Mouse (Mus musculus) liver, adult 10 weeks (tissue): ENCODE results near the gene Oscar. TPM values are rescaled to one million over a fixed set of nuclear protein-coding genes. Genes with fewer than 3 reads are reported as not detected.

Source experiments
- polyA plus RNA-seq: library from polyadenylated mRNA; stranded (reverse); fragments of 350-450 nt; fragmentation: Illumina TruSeq; extraction: RNeasy Lipid Tissue Mini Kit (QIAGEN cat#74804); gene quantifications from one replicate; pipeline ENCODE4 v1.2.3, GENCODE M21; 2014; ENCODE audit warnings: low read depth, low replicate concordance

Gene Oscar
- polyA plus RNA-seq: not detected

DNA sequence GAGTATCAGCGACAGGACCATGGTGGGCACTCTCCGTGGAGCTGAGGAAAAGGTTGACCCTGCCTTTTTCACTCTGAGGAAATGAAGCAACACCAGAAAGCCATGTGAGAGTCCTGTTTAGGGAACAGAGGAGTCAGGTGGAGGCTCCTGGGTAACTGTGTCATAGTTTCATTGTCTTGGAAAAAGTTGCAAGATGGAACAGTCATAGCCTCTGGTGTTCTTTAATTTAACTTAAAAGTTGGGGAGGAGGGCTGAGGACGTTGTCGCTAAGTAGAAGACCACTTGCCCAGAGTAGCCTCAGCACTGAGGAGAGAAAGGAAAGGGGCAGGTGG is at the start of gene Oscar:
Oscar (minus strand) TSS at position 101 of the 332 bp plus-strand sequence.

DNA sequence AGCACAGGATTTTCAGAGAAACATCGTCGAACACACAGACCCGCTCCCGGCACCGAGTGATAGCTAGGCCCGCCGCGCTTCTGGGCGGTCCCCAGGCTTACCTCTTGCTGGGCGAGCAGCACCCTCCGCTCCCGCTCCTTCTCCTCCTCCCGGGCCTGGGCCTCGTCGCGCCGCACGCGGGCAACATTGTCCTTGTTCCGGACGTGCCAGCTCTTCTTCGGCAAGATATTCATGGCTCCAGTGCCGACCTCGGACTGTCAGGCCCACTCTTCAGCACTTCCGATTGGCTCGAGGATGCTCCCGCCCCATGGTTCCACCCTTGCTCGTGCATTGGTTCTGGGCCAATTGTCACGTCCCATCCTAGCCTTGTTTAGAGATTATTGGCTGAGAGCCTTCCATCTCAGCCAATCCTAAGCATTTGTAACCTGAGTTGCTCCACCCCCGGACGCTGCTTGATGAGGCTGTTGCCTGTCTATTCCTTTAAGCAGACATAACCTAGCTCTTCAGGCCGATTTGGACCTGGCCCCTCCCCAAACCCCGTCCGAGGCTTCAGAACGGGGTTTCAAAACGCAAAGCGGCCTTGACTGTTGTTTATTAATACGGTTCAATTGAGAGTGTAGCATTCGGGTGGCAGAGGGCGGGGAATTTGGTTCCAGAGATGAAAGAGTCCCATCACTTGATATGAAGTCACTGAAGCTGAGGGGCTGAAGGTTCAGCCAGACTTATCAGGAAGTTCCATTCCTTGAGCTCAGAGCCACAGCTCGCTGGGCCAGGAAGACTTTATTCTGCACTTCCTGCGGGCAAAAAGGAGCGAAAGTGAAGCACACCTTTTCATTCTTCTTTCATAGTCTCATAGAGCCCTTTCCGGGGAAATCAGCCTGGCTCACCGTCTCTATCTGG is 49.5 kb upstream of the Oscar start, which contains the start of gene Leng1:
Leng1 (minus strand) TSS at position 626 of the 900 bp plus-strand sequence.

DNA sequence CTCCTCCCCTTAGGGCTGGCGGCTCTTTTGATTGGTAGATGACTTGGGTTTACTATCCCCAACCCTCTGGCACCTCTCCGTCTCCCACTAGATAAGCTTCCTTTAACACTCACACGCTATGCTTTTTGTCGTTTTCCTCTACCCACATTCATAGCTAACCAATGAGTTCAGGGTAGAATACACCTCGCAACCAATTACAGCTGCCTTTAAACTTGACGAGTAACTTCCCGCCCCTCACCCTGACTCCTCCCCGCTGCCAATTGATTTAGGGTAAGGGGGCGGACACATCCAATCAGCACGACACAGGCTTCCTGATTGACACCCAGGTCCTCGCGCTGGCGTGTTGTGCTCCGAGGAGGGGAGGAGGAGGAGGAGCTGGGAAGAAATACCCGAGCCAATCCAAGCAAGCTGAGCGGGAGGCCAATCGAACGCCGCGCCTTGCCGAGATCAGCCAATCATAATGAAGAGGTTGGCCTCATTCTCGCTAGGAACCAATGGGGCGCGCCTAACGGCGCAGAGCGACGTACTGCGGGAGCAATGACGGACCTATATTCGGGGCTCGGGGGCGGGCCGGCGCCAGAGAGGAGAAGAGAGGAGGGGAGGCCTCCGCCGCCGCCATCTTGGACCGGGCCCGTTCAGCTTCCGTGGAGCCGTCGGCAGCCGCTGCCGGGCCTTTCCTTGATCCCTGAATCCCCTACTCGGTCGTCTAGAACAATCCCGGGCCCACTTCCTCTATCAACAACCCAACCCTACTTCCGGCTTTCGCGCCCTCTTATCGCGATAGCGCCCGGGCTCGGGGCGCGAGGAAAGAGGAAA is 28.9 kb upstream of the Oscar start, which contains the start of gene Cnot3:
Cnot3 (plus strand) TSS at position 597 of the 816 bp plus-strand sequence.

DNA sequence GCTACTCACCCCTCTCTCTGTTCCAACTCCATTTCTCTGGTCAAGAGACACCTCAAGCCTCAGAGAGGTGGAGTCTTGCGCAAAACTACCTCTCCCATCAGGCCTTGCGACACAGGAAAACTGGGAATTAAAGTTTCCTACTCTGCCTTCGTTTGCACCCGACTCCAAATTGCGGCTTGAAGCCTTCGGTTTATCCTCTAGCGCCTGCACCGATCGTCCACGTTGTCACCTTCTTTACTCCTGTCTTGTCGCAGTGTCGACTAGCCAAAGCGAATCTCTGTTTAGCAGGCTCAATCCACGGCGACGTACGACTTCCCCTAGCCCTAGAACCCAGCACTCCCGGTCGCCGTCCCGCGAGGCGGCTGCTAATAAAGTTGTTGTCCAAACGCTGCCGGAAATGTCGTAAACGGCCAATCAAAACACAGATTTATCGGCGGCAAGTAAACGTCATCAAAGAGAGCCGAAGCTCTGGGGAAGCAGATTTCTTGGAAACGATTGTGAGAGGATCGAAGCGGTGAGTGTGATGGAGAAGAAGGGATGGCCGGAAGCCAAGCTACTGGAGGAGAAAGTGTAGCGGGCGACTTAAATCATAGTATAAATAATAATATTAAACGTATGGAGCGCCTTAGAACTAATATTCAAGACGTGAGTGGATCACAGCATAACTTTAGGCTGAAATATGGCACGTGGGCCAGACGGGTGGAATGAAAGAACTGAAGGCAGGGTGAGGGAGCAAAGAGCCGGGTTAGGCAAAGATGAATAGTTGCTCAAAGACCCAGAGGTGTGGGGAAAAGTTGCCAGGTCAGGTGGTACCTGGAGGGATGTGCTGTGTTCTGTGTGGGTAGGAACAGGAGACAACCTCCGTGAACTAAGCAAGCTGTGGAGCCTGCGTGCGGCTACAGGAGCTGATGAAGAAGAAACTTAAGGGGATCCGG is 13.9 kb upstream of the Oscar start, which contains the start of the genes Tfpt and Prpf31:
Tfpt (minus strand) TSS at position 387 of the 935 bp plus-strand sequence.
Prpf31 (plus strand) TSS at position 443 of the 935 bp plus-strand sequence.

DNA sequence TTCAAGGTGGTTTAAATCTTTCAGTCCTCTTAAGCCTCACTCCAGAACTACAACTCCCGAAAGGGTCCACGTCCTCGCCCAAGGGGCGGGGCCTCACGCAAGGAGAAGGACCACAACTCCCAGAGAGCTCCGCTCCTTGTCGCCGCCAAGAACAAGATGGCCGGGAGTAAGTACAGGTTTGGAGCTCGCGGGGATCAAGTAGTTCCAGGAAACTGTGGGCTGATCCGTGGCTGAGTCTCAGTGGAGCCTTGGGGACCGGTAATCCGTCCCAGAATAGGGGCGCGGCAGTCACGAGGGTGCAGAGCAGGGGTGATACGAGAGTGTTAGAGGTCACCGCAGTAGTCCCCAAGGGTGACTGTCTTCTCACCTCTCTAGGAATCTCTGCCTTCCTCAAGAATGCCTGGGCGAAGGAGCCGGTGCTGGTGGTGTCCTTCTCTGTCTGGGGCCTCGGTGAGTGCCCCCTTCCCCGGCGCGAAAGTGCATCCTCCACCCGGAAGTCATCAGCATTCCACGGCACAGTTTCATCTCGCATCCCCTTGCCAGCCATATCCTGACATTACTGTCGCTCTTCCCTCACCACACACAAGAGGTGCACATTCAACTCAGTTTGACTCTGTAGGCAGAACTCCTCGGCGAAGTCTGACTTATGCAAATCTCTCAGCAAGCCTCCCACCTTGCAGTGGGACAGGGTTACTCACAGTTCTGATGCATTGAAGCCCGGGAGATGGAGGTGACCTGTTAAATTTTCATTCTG is 1.5 kb upstream of the Oscar start, which contains the start of gene Ndufa3:
Ndufa3 (plus strand) TSS at position 132 of the 754 bp plus-strand sequence.

Other genes starting within 250 kb of the Oscar start
- not detected for gene Cacng8, start 225.5 kb downstream of the Oscar start, polyA plus RNA-seq
- not detected for gene Cacng6, start 192.0 kb downstream of the Oscar start, polyA plus RNA-seq
- not detected for gene Tarm1, start 113.5 kb downstream of the Oscar start, polyA plus RNA-seq
- gene Ndufa3, start 1.2 kb upstream of the Oscar start, polyA plus RNA-seq: 51.2 TPM
- gene Tfpt, start 13.8 kb upstream of the Oscar start, polyA plus RNA-seq: 3.0 TPM
- 8.2 TPM for gene Prpf31, start 13.8 kb upstream of the Oscar start, polyA plus RNA-seq
- 6.8 TPM for gene Cnot3, start 29.1 kb upstream of the Oscar start, polyA plus RNA-seq
- 3.3 TPM for gene Leng1, start 49.7 kb upstream of the Oscar start, polyA plus RNA-seq
- gene Tmc4, start 61.4 kb upstream of the Oscar start, polyA plus RNA-seq: 5.2 TPM
- gene Tsen34, start 76.7 kb upstream of the Oscar start, polyA plus RNA-seq: 4.4 TPM
- gene Mboat7, start 77.4 kb upstream of the Oscar start, polyA plus RNA-seq: 23.3 TPM
- 13.2 TPM for gene Rps9, start 87.8 kb upstream of the Oscar start, polyA plus RNA-seq
- gene Pirb, start 104.2 kb upstream of the Oscar start, polyA plus RNA-seq: 2.0 TPM
- gene Gm15448, start 209.5 kb upstream of the Oscar start, polyA plus RNA-seq: not detected
- gene Pira2, start 228.9 kb upstream of the Oscar start, polyA plus RNA-seq: 1.9 TPM